Mouse (Mus musculus) lung, postnatal 10 days (tissue): Measurements from ENCODE around the gene Mtm1.
"Not testable (repeated sequence)": the region's sequence is repeated elsewhere in the genome, so short reads cannot be mapped to it uniquely, and the experiment has no call there.

ENCODE experiments used
- DNase-seq: peaks from one replicate; pipeline ENCODE4 v3.0.0; 2021

Mtm1 gene

GRCm38 (mm10) chrX:71294191-71294590 is 83.6 kb downstream of the Mtm1 start:
- no peak for DNase-seq

- DNase-seq, result no peak
Observed at GRCm38 (mm10) chrX:71296005-71296404, 85.4 kb downstream of the Mtm1 start.

- no peak for DNase-seq
Observed at GRCm38 (mm10) chrX:71302148-71302547, 91.6 kb downstream of the Mtm1 start.

GRCm38 (mm10) chrX:71311229-71311628 is 100.7 kb downstream of the Mtm1 start:
- peak; percentile 54 for DNase-seq

- no peak for DNase-seq
Observed at GRCm38 (mm10) chrX:71314380-71314779, 103.8 kb downstream of the Mtm1 start.

GRCm38 (mm10) chrX:71352033-71352432 is 141.5 kb downstream of the Mtm1 start:
- no peak for DNase-seq

GRCm38 (mm10) chrX:71355331-71355730 is 144.8 kb downstream of the Mtm1 start:
- DNase-seq, result no peak

GRCm38 (mm10) chrX:71361793-71362192 is 151.2 kb downstream of the Mtm1 start:
- DNase-seq, result not testable (repeated sequence)

- no peak for DNase-seq
Observed at GRCm38 (mm10) chrX:71364062-71364461, 153.5 kb downstream of the Mtm1 start.

- DNase-seq, result peak; percentile 84
Observed at GRCm38 (mm10) chrX:71364554-71364991, 154.0 kb downstream of the Mtm1 start, which contains the start of gene Mtmr1. Gene Mtmr1 (plus strand): TSS chrX:71364760.

GRCm38 (mm10) chrX:71365011-71365410 is 154.4 kb downstream of the Mtm1 start:
- DNase-seq, result peak; percentile 21
